Mouse (Mus musculus) ZHBTc4 (cell line): Measurements from ENCODE around the gene Drosha.

Source experiments
- DNase-seq: peaks from one replicate; pipeline ENCODE4 v3.0.0-alpha.2; 2011; ENCODE audit warnings: low read depth, low spot score

Gene Drosha

DNA sequence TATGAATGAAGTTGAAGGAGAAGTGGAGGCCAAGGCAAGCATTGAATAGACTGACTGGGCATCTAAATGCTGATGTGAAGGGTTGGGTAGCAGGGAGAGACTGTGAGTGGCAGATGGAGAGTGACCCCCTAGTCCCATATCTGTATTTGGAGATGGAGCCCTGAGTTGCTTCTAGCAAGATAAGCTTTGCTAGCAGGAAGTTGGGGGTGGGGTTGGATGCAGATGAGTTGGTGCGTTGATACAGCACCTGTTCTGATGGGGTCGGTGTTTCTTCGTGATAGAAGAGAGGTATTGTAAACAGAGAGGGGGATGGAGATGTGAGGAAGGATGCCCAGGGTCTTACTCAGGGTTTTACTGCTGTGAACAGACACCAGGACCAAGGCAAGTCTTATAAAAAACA is 5.3 kb downstream of the Drosha start:
- no peak for DNase-seq

DNA sequence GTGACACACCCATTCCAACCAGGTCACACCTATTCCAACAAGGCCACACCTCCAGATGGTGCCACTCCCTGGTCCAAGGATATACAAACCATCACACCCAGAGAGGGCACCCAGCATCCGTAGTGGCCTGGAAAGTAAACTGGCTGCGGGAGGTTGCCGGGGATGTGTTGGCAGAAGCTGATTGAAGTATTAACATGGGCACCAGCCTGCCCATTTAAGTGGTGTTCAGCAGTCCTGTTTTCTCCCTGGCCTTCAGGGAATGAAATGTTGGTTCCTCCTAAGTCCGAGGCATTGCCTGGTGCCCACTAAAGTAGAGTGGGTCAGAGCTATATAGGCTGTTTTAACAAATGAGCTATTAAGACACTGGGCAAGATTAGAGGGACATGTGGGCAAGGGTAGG is 8.0 kb downstream of the Drosha start:
- DNase-seq: no peak

DNA sequence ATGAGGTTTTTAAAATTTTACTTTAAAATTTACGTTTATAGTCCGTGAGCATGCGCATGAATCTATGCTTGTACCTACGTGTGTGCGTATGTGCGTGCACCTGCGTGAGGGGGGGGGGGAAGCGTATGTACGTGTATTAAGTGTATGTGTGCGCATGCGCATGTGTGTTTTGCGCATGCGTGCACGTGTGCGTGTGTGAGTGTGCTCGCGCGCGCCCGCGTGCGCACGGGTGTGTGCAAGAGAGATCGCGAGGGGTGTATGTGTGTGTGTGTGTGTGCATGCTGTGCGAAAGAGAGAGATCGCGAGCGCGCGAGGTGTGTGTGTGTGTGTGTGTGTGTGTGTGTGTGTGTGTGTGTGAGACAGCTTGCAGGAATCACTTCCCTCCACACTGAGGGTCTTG is 8.8 kb downstream of the Drosha start:
- peak; percentile 90 for DNase-seq

DNA sequence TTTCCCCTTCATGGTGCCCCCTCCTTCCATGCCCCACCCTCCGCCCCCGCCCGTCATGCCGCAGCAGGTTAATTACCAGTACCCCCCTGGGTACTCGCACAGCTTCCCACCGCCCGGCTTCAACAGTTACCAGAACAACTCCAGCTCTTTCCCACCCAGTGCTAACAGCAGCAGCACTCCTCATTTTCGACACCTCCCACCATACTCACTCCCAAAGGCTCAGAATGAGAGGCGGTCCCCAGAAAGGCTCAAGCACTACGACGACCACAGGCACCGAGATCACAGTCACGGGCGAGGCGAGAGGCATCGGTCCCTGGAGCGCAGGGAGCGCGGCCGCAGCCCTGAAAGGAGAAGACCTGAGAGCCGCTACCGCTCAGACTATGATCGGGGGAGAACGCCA is 9.6 kb downstream of the Drosha start:
- peak; percentile 65 for DNase-seq

DNA sequence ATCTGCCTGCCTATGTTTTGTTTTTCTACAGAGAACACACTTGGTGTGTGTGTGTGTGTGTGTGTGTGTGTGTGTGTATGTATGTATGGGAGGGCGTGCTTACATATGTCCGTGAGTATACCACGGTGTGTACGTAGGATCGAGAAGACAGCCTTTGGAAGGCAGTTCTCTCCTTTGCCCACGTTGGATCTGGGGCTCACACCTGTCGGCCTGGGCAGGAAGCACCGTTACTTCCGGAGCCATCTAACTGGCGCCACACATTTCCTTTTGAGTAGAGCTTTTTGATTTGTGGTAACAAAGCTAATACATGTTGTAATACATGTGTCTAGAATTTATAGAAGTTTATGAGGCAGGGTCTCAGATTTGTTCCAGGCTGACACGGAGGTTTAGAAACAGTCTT is 16.1 kb downstream of the Drosha start:
- no peak for DNase-seq

DNA sequence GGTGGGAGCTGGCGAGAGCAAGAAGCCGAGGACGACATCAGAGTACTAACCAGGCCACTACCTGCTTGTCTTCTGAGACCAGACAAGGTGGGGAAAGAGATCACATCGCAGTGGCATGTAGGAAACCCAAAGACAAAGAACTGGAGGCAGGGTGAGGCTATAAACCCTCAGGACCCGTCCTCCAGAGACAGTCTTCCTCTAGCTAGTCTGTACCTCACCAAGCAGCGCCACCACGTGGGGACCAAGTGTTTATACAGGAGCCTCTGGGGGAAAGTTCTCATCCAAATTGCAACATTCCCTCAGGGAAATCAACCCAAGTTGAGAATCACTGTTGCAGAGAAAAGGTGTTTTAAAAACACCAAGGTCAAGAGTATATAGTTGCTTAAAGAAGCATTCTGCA is 18.2 kb downstream of the Drosha start:
- peak; percentile 86 for DNase-seq

DNA sequence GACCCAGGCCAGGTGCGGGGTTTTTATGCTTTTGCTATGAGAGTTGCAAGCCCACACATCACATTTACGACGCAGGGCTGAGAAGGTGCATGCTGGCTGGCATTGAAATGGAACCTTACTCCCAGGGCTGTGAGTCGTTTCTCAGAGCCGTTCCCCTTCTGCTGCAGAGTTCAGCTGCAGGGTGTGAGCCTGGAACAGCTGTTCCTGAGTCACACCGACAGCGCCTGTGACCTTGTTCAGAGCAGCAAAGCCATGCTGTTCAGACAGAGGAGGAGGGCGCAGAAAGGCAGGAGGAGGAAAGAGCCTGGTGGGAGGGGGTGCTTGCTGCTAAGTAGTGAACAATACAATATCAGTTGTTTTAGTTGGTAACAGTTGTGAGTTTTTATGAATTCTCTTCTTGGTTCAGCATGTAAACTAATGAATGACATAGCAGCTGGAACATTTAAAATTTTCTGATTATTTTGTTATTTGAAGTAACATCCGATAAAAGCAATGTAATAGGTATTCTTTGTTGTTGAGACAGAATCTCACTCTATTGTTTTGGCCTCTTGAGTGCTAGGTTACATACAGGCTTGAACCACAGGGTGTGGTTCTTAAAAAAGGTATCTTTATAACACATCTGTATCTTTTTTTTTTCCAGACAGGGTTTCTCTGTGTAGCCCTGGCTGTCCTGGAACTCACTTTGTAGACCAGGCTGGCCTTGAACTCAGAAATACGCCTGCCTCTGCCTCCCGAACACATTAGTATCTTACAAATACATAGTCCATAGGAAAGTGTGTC is 23.8 kb downstream of the Drosha start:
- DNase-seq: peak; percentile 61

DNA sequence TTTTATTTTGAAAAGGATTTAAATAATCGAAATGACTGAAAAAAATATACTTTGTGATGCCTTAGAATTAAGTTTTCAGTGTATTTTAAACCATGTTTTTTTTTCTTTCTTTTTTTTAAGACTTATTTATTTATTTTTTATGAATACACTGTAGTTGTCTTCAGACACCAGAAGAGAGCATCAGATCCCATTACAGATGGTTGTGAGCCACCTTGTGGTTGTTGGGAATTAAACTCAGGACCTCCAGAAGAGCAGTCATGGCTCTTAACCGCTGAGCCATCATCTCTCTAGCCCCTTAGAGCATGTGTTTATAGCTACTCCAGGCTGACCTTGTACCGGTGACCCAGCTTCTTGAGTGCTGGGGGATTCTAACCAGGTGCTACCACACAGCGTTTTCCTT is 24.8 kb downstream of the Drosha start:
- DNase-seq: no peak

DNA sequence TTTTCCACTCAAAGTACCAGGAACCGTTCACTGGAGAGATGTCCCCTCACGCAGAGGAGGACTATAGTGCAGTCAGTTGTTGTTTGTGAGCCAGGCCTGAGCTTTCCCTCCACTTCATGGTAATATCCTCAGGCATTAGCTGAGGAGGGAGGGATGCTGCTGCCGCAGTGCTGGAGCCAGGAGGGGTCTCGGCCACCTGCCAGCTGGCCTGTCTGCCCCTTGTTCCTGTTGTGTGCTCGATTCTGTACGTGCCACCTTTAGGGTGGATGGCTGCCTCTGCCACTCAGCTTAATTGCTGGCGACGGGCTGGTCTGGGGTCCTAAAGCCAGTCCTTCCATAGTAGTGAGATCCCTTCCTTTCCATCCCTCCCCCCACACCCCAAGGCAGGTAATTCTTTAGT is 28.9 kb downstream of the Drosha start:
- no peak for DNase-seq

DNA sequence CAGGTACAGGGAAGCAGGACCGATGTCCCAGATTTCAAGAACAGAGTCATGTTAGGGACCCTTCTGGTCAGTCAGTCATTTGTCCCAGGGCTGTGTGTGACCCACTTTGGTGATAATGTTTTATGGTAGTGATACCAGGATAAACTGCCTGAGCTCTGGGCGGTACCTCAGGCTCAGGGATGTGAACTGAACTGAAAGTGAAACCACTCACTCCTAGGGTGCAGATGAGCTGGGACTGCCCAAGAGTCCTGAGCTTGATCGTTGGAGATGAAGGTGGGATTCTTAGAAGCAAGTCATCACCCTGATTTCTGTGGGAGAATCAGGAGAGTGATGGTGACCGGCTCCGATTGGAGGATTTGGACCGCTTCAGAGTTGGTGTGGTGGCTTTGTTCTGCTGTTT is 32.2 kb downstream of the Drosha start:
- no peak for DNase-seq

DNA sequence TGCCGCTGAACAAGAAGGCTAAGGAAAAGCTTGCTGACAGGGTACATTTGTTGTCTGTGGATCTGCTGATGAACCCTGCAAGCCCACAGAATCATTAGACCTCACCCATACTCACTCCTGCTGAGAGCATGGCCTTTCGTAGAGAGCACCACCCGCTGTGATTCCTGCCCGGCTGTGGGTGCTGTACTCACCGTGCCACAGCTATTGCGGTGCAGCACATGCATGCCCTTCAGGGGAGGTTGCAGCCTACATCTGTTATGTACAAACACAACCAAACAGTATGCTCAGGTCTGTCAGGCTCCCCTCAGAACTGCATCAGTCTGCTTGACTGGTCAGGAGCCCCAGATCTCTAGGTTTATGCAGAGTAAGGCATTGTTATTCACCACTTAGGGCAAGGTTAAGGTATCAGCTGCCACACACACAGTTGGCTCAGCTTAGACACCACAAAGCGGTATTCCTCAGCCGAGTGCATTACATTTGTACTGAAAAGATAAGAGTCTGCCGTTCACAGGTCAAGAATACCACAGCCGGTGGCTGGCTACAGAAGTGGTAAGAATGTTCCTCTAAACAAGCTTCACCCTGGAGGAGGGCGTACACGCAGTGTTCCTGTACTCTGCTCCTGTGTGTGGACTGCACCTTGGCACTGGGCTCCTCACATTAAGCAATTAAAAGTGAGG is 33.4 kb downstream of the Drosha start:
- peak; percentile 66 for DNase-seq

DNA sequence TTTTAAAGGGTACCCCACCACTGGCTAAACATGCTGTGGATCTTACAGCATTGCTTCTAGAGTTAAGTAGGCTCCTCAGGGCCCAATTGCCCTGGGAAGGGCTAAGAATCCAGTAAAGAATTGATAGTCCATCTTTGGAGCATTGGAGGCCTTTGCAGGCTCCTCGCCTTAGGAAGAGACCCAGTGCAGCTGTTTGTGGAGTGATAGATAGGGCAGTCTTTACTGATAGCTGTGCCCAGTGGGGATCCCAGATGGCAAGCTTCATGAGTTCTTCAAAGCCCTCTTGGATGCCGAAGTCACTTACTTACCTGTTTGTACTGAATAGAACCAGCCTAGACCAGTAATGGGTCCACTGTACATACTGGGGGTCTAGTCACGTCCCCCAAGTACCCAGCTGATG is 34.0 kb downstream of the Drosha start:
- no peak for DNase-seq

DNA sequence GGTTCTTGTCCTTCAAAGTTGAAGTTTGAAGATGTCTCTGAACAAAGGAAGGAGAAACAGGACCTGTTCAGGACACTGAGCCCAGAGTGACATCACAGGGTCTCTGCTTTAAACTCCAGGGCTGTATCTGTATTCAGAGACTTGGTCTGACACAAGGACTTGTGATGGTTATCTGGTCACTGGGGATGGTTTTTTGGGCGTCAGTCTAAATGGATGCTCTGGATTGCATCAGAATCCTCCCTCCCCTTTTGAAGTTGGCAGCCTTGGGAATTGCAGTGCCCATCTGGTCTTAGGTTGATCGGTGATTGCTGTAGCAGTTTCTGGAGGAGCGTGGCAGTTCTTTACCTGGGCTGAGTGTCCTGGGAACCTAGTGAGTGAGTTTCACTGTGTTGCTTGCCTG is 37.4 kb downstream of the Drosha start:
- DNase-seq: no peak

DNA sequence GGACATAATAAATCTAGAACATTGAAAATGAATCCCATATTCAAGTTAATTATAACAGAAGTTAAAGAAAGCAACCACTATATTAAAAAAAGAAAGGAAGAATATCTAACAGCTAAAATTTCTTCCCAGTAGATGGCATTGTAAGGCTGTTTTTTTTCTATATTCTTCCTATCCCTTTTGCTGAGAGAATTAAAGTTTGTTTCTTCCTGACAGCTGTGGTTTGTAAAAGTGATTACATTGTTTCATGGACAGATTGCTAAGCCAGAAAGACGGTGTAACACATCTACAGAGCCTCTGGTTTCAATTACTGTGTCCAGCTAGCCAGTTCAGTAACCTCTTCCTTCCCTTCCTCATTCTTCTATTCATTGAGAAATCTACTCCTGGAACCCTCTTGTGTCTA is 39.1 kb downstream of the Drosha start:
- DNase-seq: no peak

DNA sequence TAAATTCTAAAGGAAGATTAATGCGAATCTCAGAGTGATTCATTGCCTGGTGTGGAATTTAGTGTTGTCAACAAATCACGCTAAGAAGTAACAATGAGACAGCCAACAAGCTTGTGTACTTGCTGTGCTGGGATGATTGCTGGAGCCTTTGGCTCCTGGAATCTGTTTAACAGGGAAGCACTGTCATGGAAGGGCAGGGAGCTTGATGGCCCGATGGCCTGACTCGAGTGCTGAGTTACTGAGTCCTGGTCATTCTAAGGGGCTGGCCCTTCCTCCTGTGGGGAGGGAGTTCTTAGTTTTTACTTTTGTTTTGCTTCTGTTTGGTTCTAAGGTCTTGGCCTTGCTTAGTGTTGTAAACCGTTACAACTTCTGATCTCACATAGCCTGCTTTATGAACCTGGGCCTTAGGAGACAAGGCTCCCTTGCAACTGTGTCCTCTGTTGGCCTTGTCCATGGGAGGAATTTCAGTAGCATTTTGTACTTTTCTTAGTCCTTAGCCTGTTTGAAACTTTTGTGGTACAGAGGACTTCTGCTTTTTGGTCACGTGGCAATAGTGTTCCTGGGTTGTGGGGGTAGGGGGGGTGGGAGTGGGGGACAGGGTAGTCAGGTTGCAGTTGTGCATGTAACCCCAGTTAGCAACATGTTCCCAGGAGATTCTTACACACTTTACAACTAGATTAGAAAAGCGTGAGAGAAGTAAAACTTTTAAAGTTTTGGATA is 41.1 kb downstream of the Drosha start:
- DNase-seq: no peak

DNA sequence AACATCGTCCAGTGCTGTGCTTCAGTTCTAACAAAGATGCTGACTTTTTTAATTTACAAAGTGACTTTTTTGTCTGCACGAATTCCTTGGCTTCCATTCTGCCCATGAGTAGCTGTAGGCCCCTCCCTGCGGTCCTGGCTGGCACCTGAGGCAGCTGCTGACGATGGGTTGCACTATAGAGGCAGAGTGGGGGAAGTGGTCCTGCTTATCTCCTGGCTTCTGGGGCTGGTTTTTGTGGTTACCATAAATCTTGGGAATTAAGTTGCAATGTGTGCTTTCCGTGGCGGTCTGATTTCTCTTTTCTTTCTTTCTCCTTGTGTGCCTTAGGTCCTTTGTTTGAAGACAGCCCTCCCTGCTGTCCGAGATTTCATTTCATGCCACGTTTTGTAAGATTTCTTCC is 42.7 kb downstream of the Drosha start:
- no peak for DNase-seq

DNA sequence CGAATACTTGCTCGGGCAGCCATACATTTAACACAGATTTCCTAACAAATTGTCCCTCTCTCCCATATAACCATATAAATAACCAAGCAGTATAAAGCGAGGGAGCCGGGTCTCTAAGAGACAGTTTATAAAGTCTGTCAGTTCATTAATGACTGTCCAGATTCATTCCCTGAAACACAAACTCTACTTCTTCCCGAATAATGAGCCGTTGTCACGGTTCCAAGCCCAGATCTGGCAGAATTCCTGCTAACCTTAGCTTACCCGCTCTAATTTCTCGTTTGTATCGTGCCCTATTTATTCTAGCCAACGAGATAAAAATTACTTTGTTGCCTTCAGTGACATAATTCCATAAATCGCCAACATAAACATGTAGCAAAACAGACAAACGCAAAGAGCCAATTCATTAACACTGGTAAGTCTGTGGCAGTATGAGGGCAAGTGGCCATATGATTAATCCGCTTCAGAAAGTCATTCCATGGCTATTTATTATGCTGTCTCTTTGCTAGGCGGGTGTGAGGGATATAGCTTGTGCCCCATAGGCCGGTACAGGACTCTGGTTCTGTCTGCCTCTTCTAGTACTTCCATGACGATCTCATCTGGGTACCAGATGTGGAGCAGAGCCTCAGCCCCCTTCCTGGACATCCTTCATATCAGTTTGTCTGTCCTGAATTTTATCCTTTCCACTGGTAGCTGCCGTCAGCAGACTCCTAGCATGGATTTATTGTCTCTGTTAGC is 51.0 kb downstream of the Drosha start:
- DNase-seq: no peak

DNA sequence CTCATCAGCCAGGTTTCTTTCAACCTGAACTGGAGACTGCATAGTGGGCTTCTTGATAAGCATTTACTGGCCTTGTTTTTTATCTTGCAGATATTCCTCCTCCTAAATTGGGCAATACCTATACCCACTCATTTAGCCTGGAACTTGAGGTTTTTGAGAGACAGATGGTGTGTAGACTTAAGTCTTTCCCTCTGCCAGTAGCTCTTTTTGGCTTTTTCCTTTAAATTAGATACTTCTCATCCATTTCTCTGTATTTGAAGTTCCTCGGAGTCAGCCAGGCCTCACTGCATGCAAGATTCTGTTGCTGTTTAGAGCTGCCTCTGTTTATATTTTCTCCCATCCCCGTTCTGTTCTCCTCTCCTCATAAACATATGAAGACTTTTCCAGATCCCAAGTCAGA is 51.7 kb downstream of the Drosha start:
- no peak for DNase-seq

DNA sequence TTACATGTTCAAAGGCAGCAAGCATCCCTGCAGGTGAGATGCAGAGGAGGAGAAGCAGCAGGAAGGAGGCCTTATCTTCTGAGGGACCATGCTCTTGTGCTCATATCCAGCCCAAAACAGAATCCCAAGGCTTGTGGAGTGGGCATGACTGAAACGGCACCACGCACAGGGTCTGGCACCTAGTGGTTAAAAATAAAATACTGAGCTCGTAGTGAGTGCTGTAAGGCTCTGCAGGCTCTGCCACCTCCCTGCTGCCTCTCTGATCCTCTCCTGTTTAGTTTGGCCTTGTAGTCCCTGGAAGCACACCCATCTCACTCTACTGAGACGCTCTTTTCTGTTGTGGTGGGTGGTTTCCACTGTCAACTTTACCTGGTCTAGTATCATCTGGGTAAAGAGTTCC is 52.3 kb downstream of the Drosha start:
- DNase-seq: no peak

DNA sequence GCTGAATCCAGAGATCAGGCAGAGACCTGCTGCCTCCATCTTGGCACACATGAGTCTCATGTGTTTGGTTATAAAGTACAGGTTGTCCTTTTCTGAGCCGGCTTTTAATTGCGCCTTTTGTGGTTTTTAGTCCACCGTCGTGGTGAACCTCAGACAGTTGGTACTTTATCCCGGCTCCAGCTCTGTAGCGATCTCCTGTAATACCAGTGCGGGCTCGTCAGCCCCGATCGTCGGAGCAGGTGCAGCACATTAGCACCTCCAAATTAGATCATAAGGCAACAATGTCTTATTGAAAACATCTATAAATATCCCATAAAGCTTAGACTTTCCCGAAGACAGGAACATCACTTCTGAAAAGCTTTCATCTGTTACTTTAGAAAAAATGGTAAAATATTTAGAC is 53.3 kb downstream of the Drosha start:
- no peak for DNase-seq

DNA sequence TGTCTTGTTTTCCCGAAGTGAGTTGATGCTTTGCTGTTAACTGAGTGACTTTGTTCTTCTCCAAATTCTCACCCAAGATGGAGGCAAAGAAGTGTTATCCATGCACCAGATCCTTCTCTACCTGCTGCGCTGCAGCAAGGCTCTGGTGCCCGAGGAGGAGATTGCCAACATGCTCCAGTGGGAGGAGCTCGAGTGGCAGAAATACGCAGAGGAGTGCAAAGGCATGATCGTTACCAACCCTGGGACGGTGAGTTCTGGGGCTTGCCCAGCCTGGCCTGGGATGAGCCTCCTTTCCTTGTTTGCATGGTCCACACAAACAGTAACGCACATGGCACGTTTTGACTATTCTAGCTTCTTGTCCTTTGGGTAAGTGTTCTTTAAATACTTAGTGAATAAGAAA is 54.0 kb downstream of the Drosha start:
- DNase-seq: no peak

DNA sequence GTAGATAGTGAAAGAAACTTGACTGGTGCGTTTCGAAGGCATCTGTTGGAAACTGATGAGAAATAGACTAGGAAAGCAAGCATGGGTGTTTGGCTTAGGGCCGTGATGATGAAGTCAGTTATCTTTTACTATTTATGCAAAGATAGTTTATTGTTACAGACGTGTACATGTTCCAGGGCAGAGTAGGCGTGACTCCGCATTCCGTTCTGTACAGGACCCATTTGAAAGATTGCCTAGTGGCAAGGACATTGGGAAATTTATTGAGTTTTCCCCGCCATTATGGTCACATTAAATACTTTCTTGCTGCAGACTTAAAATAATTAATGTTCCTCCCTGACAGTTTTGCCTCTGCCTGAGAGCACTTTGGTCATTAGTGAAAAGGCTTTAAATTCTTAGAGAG is 55.3 kb downstream of the Drosha start:
- no peak for DNase-seq
